Mouse (Mus musculus): ENCODE data around the gene Dnase2a.

- TF ChIP-seq POLR2A (IDR thresholded peaks at IDR 0.05; ENCODE audit: control insufficient read depth, extremely low read depth, insufficient read depth, low read length, poor library complexity) = no peak
- TF ChIP-seq CTCF (IDR thresholded peaks at IDR 0.05; ENCODE audit: borderline replicate concordance, control insufficient read depth, extremely low read depth, insufficient read depth, low read length, poor library complexity) = no peak
These were observed 10.3 kb downstream of the Dnase2a start for GRCm38 (mm10) chr8:84918646-84919045.
